Mouse (Mus musculus) adrenal gland, postnatal 0 days (tissue): Measurements from ENCODE around the gene Rtp2. TPM values are rescaled to one million over a fixed set of nuclear protein-coding genes. Genes with fewer than 3 reads are reported as not detected.

Experiments
- polyA plus RNA-seq: library from polyadenylated mRNA; unstranded; fragments of >200 nt; fragmentation: Nextera tagmentation; extraction: Ambion mirVana; gene quantifications from 2 replicates; pipeline ENCODE4 v1.2.1, GENCODE M21; 2015

Rtp2 gene
- polyA plus RNA-seq: 0.06 TPM in 1 of 2 replicates, not detected in the other

DNA sequence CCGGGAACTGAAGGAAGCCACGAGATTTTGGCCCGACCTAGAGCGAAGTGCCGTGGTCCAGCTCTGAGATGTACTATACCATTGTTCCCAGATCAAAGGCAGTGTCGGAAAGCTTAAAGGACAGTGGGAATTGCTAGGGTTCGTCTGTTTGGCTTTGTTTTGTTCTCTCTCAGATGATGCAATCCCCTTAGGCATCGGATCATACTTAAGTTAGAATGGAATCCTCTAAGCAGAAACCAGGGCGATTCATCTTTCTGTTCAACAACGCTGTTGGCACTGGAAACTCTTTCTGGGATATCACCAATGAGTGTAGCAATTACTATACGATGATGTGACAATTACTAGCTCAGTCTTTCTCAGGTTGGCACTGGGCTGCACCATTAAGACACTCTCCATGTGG lies at the start of gene Rtp2:
Gene Rtp2 (minus strand): TSS at position 101 of the 400 bp plus-strand sequence.

DNA sequence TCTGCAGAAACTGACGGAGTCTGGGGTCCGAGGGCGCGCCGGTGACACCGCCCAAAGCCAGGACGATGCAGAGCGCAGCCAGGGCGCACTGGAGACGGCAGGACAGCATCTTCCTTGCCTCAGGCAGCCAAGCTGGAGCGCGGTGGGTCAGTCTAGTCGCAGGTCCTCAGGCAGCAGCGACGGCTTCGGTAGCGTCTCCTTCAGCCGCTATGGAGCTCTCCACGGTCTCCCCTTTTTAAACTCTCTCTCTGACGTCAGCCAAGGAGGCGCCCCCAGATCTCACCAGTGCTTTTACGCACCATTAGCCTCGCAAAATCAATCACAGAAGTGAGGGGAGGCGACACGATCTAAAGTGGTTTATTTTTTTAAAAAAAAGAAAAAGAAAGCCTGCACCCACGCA lies 41.6 kb downstream of the Rtp2 start, which contains the start of gene Sst:
Gene Sst (minus strand): TSS at position 323 of the 400 bp plus-strand sequence.

Other genes starting within 250 kb of the Rtp2 start
- 0.84 and 5.4 TPM in 2 replicates for gene Sst, start 41.4 kb downstream of the Rtp2 start, polyA plus RNA-seq
- not detected in 2 replicates for gene Gm37419, start 56.1 kb upstream of the Rtp2 start, polyA plus RNA-seq
- gene Bcl6, start 56.5 kb upstream of the Rtp2 start, polyA plus RNA-seq: 0.72 and 1.4 TPM in 2 replicates